8 mouse cellular contexts compared by ENCODE assay signal in the genomic region with DNA sequence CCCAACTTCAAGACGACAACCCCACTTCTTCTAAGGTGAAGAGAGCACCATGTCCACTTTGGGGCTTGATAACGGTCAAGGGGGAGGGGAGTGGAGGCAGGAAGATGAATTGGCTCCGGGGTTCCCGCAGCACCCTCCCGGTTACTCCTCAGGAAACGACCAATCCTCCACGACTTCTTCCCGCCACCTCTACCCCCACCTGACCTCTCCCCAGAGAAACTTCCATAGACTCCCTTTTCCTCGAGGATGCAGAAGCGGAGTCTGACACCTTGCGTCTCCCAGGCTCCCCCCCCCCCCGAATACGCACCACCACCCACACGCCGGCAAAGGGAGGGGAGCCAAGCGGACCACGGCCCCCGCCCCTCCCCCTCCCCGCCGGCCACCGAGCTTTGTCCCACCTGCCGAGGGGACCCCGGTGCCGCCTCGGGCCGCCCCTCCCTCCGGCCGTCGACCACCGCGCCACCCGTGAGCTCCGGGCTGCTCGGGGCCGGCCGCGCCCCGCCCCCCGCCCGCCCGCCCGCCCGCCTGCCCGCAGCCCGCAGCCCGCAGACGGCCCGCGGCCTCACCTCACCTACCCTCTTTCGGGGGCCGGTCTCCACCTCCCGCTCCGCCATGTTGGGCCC. TPM values are rescaled to one million over a fixed set of nuclear protein-coding genes. Genes with fewer than 3 reads are reported as not detected.
DNase-seq lines count a peak whose midpoint lies in the region; ATAC-seq and TF ChIP-seq lines count a peak whose summit lies in the region.

No protein-coding gene starts in this region.

- no peak for TF ChIP-seq CTCF in MEL (IDR thresholded peaks at IDR 0.05 in 2 of 3, conservative IDR thresholded peaks at IDR 0.05 in 1 of 3; ENCODE audit: control insufficient read depth in 1 of 3, insufficient read depth in 1 of 3, low read depth in 2 of 3, low read length in 3 of 3, poor library complexity in 1 of 3, severe bottlenecking in 1 of 3)

- 0% methylated on average over 17 of the region's 53 CpGs for WGBS in neural tube, embryonic 13.5 days

- H3K9me3 ChIP-seq in MEL (replicated peaks; ENCODE audit: insufficient read depth, low read length) = no peaks in the 10 kb centered on the region
- H3K9me3 ChIP-seq in neural tube, embryonic 13.5 days = no peaks in the 10 kb centered on the region

- peak overlapping the region; percentile 94 for H3K9ac ChIP-seq in MEL (ENCODE audit: control insufficient read depth, low read depth, low read length, poor library complexity, severe bottlenecking)
- peak overlapping the region; percentile 99 for H3K9ac ChIP-seq in neural tube, embryonic 13.5 days

- H3K27ac ChIP-seq in MEL (ENCODE audit: control insufficient read depth, low read depth, low read length) = peak overlapping the region; percentile 51
- H3K27ac ChIP-seq in neural tube, embryonic 13.5 days (replicated peaks) = peak overlapping the region; percentile 99

- peak overlapping the region; percentile 68 for H3K4me2 ChIP-seq in neural tube, embryonic 13.5 days

- H3K4me3 ChIP-seq in MEL (ENCODE audit: control insufficient read depth in 1 of 2, insufficient read depth in 1 of 2, low read depth in 2 of 2, low read length in 2 of 2) = peak overlapping the region; percentile 69 to 70
- H3K4me3 ChIP-seq in neural tube, embryonic 13.5 days = peak overlapping the region; percentile 93

- TF ChIP-seq RAD21 in MEL (IDR thresholded peaks at IDR 0.05; ENCODE audit: low read depth, low read length) = no peak

- DNase-seq in 3134 (ENCODE audit: extremely low read depth, insufficient read length, low spot score) (peak; percentile 53), MEL (ENCODE audit: low read depth, low spot score) (peak; percentile 64)
- DNase-seq in cerebellum, postnatal 36 days = peak; percentile 16 to 20
- DNase-seq in heart, adult 18-20 months = peak; percentile 15 to 31
- DNase-seq in kidney, adult 18-20 months = peak; percentile 35
- peak; percentile 9 to 32 for DNase-seq in lung, adult 18-20 months
- no peak for DNase-seq in T-cell, adult 2 months (ENCODE audit: low spot score)

- no peak for TF ChIP-seq POLR2A in MEL (IDR thresholded peaks at IDR 0.05; ENCODE audit: control insufficient read depth in 1 of 2, insufficient read depth in 1 of 2, low read depth in 1 of 2, low read length in 2 of 2, poor library complexity in 1 of 2)

- peaks cover 2 to 10% of the 10 kb centered on the region in 2 experiments; a peak in 3 of 4 replicates for H3K36me3 ChIP-seq in MEL (ENCODE audit: control insufficient read depth in 1 of 2, insufficient read depth in 2 of 2, low read length in 2 of 2)
- H3K36me3 ChIP-seq in neural tube, embryonic 13.5 days = no peaks in the 10 kb centered on the region

- no peak for TF ChIP-seq EP300 in MEL (IDR thresholded peaks at IDR 0.05; ENCODE audit: low read depth in 1 of 2, low read length in 2 of 2)

- H3K79me2 ChIP-seq in MEL (ENCODE audit: control insufficient read depth, insufficient read depth, low read length, poor library complexity) = peaks cover 16% of the 10 kb centered on the region

- no peaks in the 10 kb centered on the region; a peak in 1 of 4 replicates for H3K27me3 ChIP-seq in MEL (ENCODE audit: control insufficient read depth in 1 of 2, insufficient read depth in 2 of 2, low read length in 2 of 2)
- no peaks in the 10 kb centered on the region for H3K27me3 ChIP-seq in neural tube, embryonic 13.5 days

- H3K4me1 ChIP-seq in MEL (ENCODE audit: control insufficient read depth in 1 of 2, insufficient read depth in 2 of 2, low read length in 2 of 2) = peaks cover 0 to 10% of the 10 kb centered on the region in 2 experiments; a peak in 3 of 4 replicates
- peaks cover 13% of the 10 kb centered on the region for H3K4me1 ChIP-seq in neural tube, embryonic 13.5 days (replicated peaks)

- ATAC-seq in neural tube, embryonic 13.5 days (ENCODE audit: low read depth) = peak; percentile 19; the same call in 1 of the 2 replicates

TF ChIP-seq in MEL, 35 proteins besides CTCF, POLR2A, EP300 and RAD21:
- no peak for TF ChIP-seq MAFK (IDR thresholded peaks at IDR 0.05; ENCODE audit: borderline replicate concordance, low read depth, low read length)

RNA-seq across cellular contexts. Expression of a gene that starts 0.6 kb away (rescaled TPM):
- 14.9 and 16.8 TPM in 2 replicates for total RNA-seq in MEL (2012; rRNA removed)
- polyA plus RNA-seq in MEL (2012; ENCODE audit: insufficient read depth in 1 of 2, insufficient read length in 2 of 2, low read depth in 1 of 2, low replicate concordance in 2 of 2, missing spikeins in 1 of 2) = 10 to 100 TPM; 23.6 to 71.1 TPM
- total RNA-seq in heart, adult 18-20 months (2021) = 10 to 100 TPM; 20.0 to 23.1 TPM
- 26.7 and 27.6 TPM in 2 replicates for polyA plus RNA-seq in neural tube, embryonic 13.5 days (2015; fragmentation: Nextera tagmentation; extraction: Ambion mirVana)

RNA-seq across cellular contexts. Expression of a gene that starts 53.8 kb away (rescaled TPM):
- 255 and 259 TPM in 2 replicates for total RNA-seq in MEL (2012; rRNA removed)
- 100 to 1,000 TPM; 100 to 366 TPM for polyA plus RNA-seq in MEL (2012; ENCODE audit: insufficient read depth in 1 of 2, insufficient read length in 2 of 2, low read depth in 1 of 2, low replicate concordance in 2 of 2, missing spikeins in 1 of 2)
- total RNA-seq in heart, adult 18-20 months (2021) = 10 to 100 TPM; 65.8 to 77.0 TPM
- 88.0 and 102 TPM in 2 replicates for polyA plus RNA-seq in neural tube, embryonic 13.5 days (2015; fragmentation: Nextera tagmentation; extraction: Ambion mirVana)
